Mouse (Mus musculus) macrophage (primary cell): ENCODE measurements around the gene Ciapin1. TPM values are rescaled to one million over a fixed set of nuclear protein-coding genes. Genes with fewer than 3 reads are reported as not detected.
"Not testable (repeated sequence)": the region's sequence is repeated elsewhere in the genome, so short reads cannot be mapped to it uniquely, and the experiment has no call there.

Experiments
- H3K27ac ChIP-seq: fragments of 350-480 bp; formaldehyde crosslinking; 2 replicates; pipeline ENCODE4 v1.9.0; 2021
- H3K36me3 ChIP-seq: fragments of 350-480 bp; formaldehyde crosslinking; 2 replicates; pipeline ENCODE4 v1.9.0; 2021; ENCODE audit errors: inconsistent target
- H3K4me3 ChIP-seq: fragments of 350-480 bp; formaldehyde crosslinking; 2 replicates; pipeline ENCODE4 v1.9.0; 2021; ENCODE audit errors: inconsistent target
- H3K79me2 ChIP-seq: fragments of 350-480 bp; formaldehyde crosslinking; 2 replicates; pipeline ENCODE4 v1.9.0; 2021; ENCODE audit errors: inconsistent target
- WGBS: methylation state at CpG from one replicate; pipeline ENCODE4 v1.1.7; 2026; ENCODE audit warnings: inconsistent platforms; ENCODE audit not compliant: missing documents; 5-methylcytosine and 5-hydroxymethylcytosine counted together
- polyA plus RNA-seq: library from polyadenylated mRNA; stranded (reverse); fragments of 250-400 nt; gene quantifications from 3 replicates; pipeline ENCODE4 v1.2.4, GENCODE M21; 2018; ENCODE audit warnings: inconsistent platforms

The Ciapin1 gene
- polyA plus RNA-seq, 1 experiment from 2014 or later, result 10.8 TPM

GRCm38 (mm10) chr8:94833901-94834405 is 4.2 kb downstream of the Ciapin1 start:
- WGBS, result 75% methylated on average over 5 of the region's 7 CpGs

GRCm38 (mm10) chr8:94828284-94828683 is 9.9 kb downstream of the Ciapin1 start:
- peaks cover 12% of the 10 kb centered on the region for H3K79me2 ChIP-seq
- peaks cover 41% of the 10 kb centered on the region for H3K36me3 ChIP-seq
- no peak overlapping the region for H3K27ac ChIP-seq
- H3K4me3 ChIP-seq, result no peak overlapping the region
- 85% methylated on average over 6 of the region's 6 CpGs for WGBS

More at GRCm38 (mm10) chr8:94833901-94834405, 4.2 kb downstream of the Ciapin1 start:
- not testable (repeated sequence) for H3K4me3 ChIP-seq, H3K36me3 ChIP-seq, H3K27ac ChIP-seq
- H3K79me2 ChIP-seq, result peaks cover 58% of the 10 kb centered on the region

GRCm38 (mm10) chr8:94826210-94826609 is 11.9 kb downstream of the Ciapin1 start:
- H3K27ac ChIP-seq, result no peak overlapping the region
- WGBS, result 96% methylated on average over 5 of the region's 5 CpGs
- H3K36me3 ChIP-seq, result peaks cover 57% of the 10 kb centered on the region
- H3K79me2 ChIP-seq, result no peaks in the 10 kb centered on the region
- H3K4me3 ChIP-seq, result no peak overlapping the region

GRCm38 (mm10) chr8:94825170-94825569 is 13.0 kb downstream of the Ciapin1 start:
- Histone ChIP-seq H3K79me2 (no peaks in the 10 kb centered on the region), H3K36me3 (peaks cover 57% of the 10 kb centered on the region), H3K4me3 (no peak overlapping the region), H3K27ac (no peak overlapping the region)
- 85% methylated on average over 3 of the region's 6 CpGs for WGBS

DNA sequence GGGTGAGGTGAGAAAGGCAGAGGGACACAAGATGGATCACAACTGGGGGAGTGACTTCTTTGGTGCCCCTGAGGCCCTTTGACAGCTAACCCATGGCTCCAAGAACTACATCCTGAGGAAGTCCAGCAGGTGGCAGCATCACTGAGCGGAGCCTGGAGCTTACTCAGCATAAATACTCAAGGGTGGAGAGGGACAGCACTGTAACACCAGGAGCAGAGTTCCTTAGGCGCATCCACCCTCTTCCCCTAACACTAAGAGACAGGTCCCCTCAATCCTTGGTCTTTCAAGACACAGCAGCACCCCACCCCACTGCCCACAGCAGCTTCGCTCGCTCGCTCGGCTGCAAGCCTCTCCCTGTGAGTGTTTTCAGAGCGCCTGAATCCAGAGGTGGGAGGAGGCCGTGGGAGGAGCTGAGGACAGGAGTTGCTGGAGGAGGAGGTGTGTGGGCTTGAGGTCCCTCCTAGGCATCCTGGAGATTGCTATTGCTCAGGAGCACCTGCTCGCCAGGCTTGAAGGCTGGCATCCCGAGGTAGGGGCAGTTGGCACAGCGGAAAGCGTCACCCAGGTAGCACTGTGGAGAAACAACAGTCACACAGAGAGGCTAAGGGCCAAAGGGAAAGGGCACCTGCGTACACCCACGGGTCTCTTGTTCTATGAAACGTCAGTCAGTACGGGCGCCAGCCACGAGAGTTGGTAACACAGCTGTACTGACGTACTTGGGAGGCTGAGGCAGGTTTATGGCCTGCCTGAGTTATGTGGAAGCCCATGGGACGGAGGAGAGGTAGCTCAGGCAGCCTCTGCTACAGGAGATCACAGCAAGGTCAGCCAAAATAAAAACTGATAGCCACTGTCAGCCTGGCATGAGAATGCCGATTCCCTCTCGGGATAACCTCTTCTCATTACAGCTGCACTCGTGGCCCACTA is 15.3 kb downstream of the Ciapin1 start:
- no peak overlapping the region for H3K27ac ChIP-seq
- 91% methylated on average over 23 of the region's 23 CpGs for WGBS
- no peaks in the 10 kb centered on the region for H3K79me2 ChIP-seq
- H3K4me3 ChIP-seq, result no peak overlapping the region
- H3K36me3 ChIP-seq, result peaks cover 47% of the 10 kb centered on the region

- peaks cover 37% of the 10 kb centered on the region for H3K36me3 ChIP-seq
- H3K79me2 ChIP-seq, result no peaks in the 10 kb centered on the region
- H3K27ac ChIP-seq, result no peak overlapping the region
- H3K4me3 ChIP-seq, result no peak overlapping the region
- 96% methylated on average over 2 of the region's 2 CpGs for WGBS
Measured at GRCm38 (mm10) chr8:94821381-94821780, 16.8 kb downstream of the Ciapin1 start.

GRCm38 (mm10) chr8:94820553-94820952 is 17.6 kb downstream of the Ciapin1 start:
- peaks cover 37% of the 10 kb centered on the region for H3K36me3 ChIP-seq
- H3K27ac ChIP-seq, result no peak overlapping the region
- WGBS, result 96% methylated on average over 7 of the region's 7 CpGs
- no peaks in the 10 kb centered on the region for H3K79me2 ChIP-seq
- no peak overlapping the region for H3K4me3 ChIP-seq

GRCm38 (mm10) chr8:94819671-94820179 is 18.4 kb downstream of the Ciapin1 start:
- H3K27ac ChIP-seq, result no peak overlapping the region
- no peak overlapping the region for H3K4me3 ChIP-seq
- 93% methylated on average over 6 of the region's 6 CpGs for WGBS
- H3K79me2 ChIP-seq, result no peaks in the 10 kb centered on the region
- peaks cover 29% of the 10 kb centered on the region for H3K36me3 ChIP-seq

DNA sequence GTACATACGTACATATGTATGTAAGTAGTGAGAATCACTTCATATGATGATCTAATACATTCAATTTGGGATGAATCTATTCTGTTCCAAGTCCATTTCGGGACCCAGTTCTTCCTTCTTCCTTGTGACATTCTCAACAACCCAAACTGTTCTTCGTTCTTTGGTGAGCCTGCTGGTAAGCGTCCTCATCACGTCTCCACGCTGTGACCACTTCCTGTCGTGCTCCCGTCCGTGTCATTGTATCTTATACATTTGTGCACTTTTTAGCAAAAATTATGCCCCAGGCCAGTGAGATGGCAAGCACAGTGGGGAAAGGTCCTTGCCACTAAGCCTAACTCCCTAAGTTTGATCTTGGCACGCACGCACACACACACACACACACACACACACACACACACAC is 20.2 kb downstream of the Ciapin1 start:
- Histone ChIP-seq H3K36me3 (peaks cover 18% of the 10 kb centered on the region; the same call in 1 of the 2 replicates), H3K27ac (no peak overlapping the region)

GRCm38 (mm10) chr8:94814556-94814955 is 23.6 kb downstream of the Ciapin1 start:
- H3K4me3 ChIP-seq, result no peak overlapping the region
- H3K36me3 ChIP-seq, result no peaks in the 10 kb centered on the region
- 0% methylated on average over 1 of the region's 1 CpGs for WGBS
- no peaks in the 10 kb centered on the region for H3K79me2 ChIP-seq
- no peak overlapping the region for H3K27ac ChIP-seq

More for the DNA sequence above, 20.2 kb downstream of the Ciapin1 start:
- WGBS, result 49% methylated on average over 5 of the region's 11 CpGs
- H3K4me3 ChIP-seq, result no peak overlapping the region
- no peaks in the 10 kb centered on the region for H3K79me2 ChIP-seq

- Histone ChIP-seq H3K27ac (no peak overlapping the region), H3K79me2 (no peaks in the 10 kb centered on the region), H3K36me3 (no peaks in the 10 kb centered on the region), H3K4me3 (no peak overlapping the region)
- 39% methylated on average over 6 of the region's 6 CpGs for WGBS
Measured at GRCm38 (mm10) chr8:94812645-94813098, 25.5 kb downstream of the Ciapin1 start.

DNA sequence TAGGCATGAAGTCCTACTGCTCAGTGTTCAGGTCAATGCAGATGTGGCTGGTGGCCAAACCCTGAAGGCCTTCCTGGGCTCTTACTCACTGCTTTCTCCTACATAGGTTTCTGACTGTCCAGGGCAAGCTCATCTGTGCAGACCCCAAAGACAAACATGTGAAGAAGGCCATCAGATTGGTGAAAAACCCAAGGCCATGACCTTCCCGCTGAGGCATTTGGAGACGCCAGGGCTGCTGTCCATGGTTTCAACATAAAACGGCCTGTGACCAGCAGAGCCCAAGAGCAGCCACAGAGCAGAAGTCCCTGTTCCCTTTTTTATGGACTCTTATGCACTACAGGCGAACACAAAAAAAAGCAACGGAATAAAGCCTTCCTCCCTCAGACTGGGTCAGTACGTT is 26.5 kb downstream of the Ciapin1 start:
- Histone ChIP-seq H3K79me2 (no peaks in the 10 kb centered on the region), H3K4me3 (no peak overlapping the region), H3K27ac (no peak overlapping the region), H3K36me3 (no peaks in the 10 kb centered on the region)
- WGBS, result 11% methylated on average over 6 of the region's 6 CpGs

DNA sequence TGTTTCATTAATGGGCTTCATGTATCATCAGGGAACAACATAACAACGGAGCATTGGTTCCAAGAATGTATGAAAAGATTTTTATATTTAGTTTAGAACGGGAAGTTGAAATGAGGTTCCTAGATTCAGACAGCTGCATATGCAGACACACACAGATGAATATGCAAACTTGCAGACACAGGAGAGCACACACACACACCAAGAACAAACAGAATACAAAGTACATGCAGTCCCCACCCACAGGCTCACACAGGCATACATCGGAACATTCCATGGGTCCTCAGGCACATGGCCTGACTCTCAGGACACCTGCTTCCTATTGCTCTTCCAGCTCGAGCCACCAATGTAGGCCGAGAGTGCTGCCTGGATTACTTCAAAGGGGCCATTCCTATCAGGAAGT is 27.3 kb downstream of the Ciapin1 start:
- H3K79me2 ChIP-seq, result no peaks in the 10 kb centered on the region
- no peaks in the 10 kb centered on the region for H3K36me3 ChIP-seq
- no peak overlapping the region for H3K27ac ChIP-seq
- 98% methylated on average over 5 of the region's 5 CpGs for WGBS
- H3K4me3 ChIP-seq, result no peak overlapping the region

DNA sequence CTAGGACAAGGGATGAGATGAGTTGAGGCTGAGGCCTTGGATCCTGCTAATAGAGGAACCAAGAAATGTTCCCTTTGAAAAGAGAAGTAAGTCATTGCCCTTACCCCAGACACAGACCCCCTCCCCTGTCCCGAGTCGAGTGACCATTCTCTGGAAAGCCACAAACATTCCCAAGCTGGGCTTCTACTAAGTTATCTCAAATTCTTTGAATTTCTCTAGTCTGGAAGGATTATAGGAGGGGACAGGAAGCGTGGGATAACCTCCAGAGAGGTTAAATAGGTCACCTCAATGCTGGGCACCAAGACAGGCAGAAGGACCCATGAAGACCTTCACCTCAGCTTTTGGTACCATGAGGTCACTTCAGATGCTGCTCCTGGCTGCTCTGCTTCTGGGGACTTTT is 28.0 kb downstream of the Ciapin1 start, which contains the start of gene Ccl17:
Gene Ccl17 (plus strand): TSS at position 301 of the 400 bp plus-strand sequence.
- Histone ChIP-seq H3K4me3 (no peak within 1 kb of the TSS), H3K79me2 (no peaks in the 10 kb centered on the region), H3K36me3 (no peaks in the 10 kb centered on the region), H3K27ac (no peak within 1 kb of the TSS)
- 55% methylated on average over 3 of the region's 3 CpGs for WGBS

DNA sequence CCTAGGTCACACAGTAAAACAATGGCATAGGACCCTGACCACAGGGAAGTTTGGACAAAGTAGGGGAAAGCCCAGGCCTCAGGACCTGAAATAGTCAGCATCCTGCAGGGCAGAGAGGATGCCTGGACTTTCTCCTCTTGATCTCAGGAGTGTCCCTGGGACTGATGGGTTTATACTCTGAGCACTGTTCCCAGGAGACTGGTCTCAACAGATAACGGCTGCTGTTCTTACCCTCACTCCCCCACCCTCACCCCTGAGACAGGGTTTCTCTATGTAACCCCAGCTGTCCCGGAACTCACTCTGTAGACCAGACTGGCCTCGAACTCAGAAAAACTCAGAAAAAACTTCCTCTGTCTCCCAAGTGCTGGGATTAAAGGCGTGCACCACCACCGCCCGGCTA is 29.8 kb downstream of the Ciapin1 start:
- H3K79me2 ChIP-seq, result no peaks in the 10 kb centered on the region
- H3K36me3 ChIP-seq, result no peaks in the 10 kb centered on the region
- no peak overlapping the region for H3K27ac ChIP-seq
- WGBS, result 96% methylated on average over 6 of the region's 6 CpGs
- H3K4me3 ChIP-seq, result no peak overlapping the region
